Comparison of ENCODE assay signal across 8 mouse cellular contexts in genomic region chr17:55702161-55702820, GRCm38 (mm10). TPM values are rescaled to one million over a fixed set of nuclear protein-coding genes. Genes with fewer than 3 reads are reported as not detected.
DNase-seq lines count a peak whose midpoint lies in the region; ATAC-seq and TF ChIP-seq lines count a peak whose summit lies in the region.

No protein-coding gene starts in this region.

- 57% methylated on average over 3 of the region's 3 CpGs for WGBS in heart, embryonic 12.5 days
- WGBS in kidney, adult 2 months: 60% methylated on average over 3 of the region's 3 CpGs
- 70% methylated on average over 3 of the region's 3 CpGs for WGBS in limb, embryonic 11.5 days

- no peak overlapping the region for H3K4me3 ChIP-seq in heart, embryonic 12.5 days
- H3K4me3 ChIP-seq in kidney, adult 2 months (ENCODE audit: insufficient read depth, low read depth, low read length): no peak overlapping the region
- no peak overlapping the region for H3K4me3 ChIP-seq in limb, embryonic 11.5 days (ENCODE audit: low read depth, low read length)

- no peak overlapping the region for H3K27ac ChIP-seq in heart, embryonic 12.5 days (ENCODE audit: poor library complexity, severe bottlenecking)
- H3K27ac ChIP-seq in kidney, adult 2 months (ENCODE audit: insufficient read depth, low read depth, low read length): no peak overlapping the region
- H3K27ac ChIP-seq in limb, embryonic 11.5 days (replicated peaks; ENCODE audit: low read depth, low read length): no peak overlapping the region

- peaks cover 24% of the 10 kb centered on the region for H3K36me3 ChIP-seq in heart, embryonic 12.5 days
- peaks cover 4% of the 10 kb centered on the region; the same call in 1 of the 2 replicates for H3K36me3 ChIP-seq in kidney, adult 2 months (ENCODE audit: control insufficient read depth, insufficient read depth, low read length)
- no peaks in the 10 kb centered on the region; the same call in 1 of the 2 replicates for H3K36me3 ChIP-seq in limb, embryonic 11.5 days (ENCODE audit: control insufficient read depth, insufficient read depth, low read length)

- no peak overlapping the region for H3K9ac ChIP-seq in heart, embryonic 12.5 days
- no peak overlapping the region for H3K9ac ChIP-seq in limb, embryonic 11.5 days (ENCODE audit: low read length)

- no peak for ATAC-seq in heart, embryonic 12.5 days (ENCODE audit: insufficient number of reproducible peaks, low FRiP score)
- ATAC-seq in limb, embryonic 11.5 days (ENCODE audit: insufficient number of reproducible peaks, low FRiP score, low TSS enrichment, low read depth): no peak

- no peaks in the 10 kb centered on the region for H3K27me3 ChIP-seq in heart, embryonic 12.5 days (replicated peaks)
- H3K27me3 ChIP-seq in kidney, adult 2 months (replicated peaks; ENCODE audit: control insufficient read depth, insufficient read depth, low read length): no peaks in the 10 kb centered on the region
- H3K27me3 ChIP-seq in limb, embryonic 11.5 days (ENCODE audit: control insufficient read depth, insufficient read depth, low read length): no peaks in the 10 kb centered on the region

- no peak for TF ChIP-seq POLR2A in kidney, adult 2 months (IDR thresholded peaks at IDR 0.05; ENCODE audit: low read depth, low read length)

- peak; percentile 58 for TF ChIP-seq CTCF in kidney, adult 2 months (conservative IDR thresholded peaks at IDR 0.05; ENCODE audit: insufficient read depth, insufficient read length, low read depth, low read length)

- no peaks in the 10 kb centered on the region for H3K4me1 ChIP-seq in heart, embryonic 12.5 days (replicated peaks)
- H3K4me1 ChIP-seq in kidney, adult 2 months (ENCODE audit: control insufficient read depth, insufficient read depth, low read length): no peaks in the 10 kb centered on the region
- no peaks in the 10 kb centered on the region for H3K4me1 ChIP-seq in limb, embryonic 11.5 days (ENCODE audit: control insufficient read depth, insufficient read depth, low read length)

- DNase-seq in heart, adult 8-10 months (ENCODE audit: low spot score): peak; percentile 67
- DNase-seq in cerebellum, postnatal 25 days: peak; percentile 71 to 84
- peak; percentile 67 to 81 for DNase-seq in frontal cortex, postnatal 36 days (ENCODE audit: low spot score in 2 of 2)
- peak; percentile 74 for DNase-seq in kidney, adult 2 months
- DNase-seq in limb, embryonic 11.5 days (ENCODE audit: low spot score): peak; percentile 85
- DNase-seq in naive thymus-derived CD4-positive, alpha-beta T cell, adult 2 months (ENCODE audit: low read depth): peak; percentile 87
- DNase-seq in spleen, postnatal 4 days (ENCODE audit: low spot score in 2 of 2): peak; percentile 74 to 89

- no peaks in the 10 kb centered on the region for H3K9me3 ChIP-seq in heart, embryonic 12.5 days (replicated peaks)
- H3K9me3 ChIP-seq in limb, embryonic 11.5 days (ENCODE audit: control insufficient read depth, low read length): no peaks in the 10 kb centered on the region

- H3K4me2 ChIP-seq in heart, embryonic 12.5 days: no peak overlapping the region
- no peak overlapping the region for H3K4me2 ChIP-seq in limb, embryonic 11.5 days (ENCODE audit: low read depth, severe bottlenecking)

RNA-seq across cellular contexts. Expression of gene Pot1b, which starts 10.1 kb away (rescaled TPM):
- 1 to 10 TPM; 2.0 to 3.0 (median 2.3) TPM for total RNA-seq in heart, adult 8-10 months (2022)
- 4.5 and 5.4 TPM in 2 replicates for polyA plus RNA-seq in heart, embryonic 12.5 days (2016; fragmentation: Nextera tagmentation; extraction: Ambion mirVana)
- polyA plus RNA-seq in kidney, adult 2 months (2012; rRNA removed): 1.5 and 2.0 TPM in 2 replicates
- 10.1 and 11.4 TPM in 2 replicates for polyA plus RNA-seq in limb, embryonic 11.5 days (2014; fragmentation: Nextera tagmentation; extraction: Ambion mirVana)

RNA-seq across cellular contexts. Expression of gene Adgre4, which starts 47.5 kb away (rescaled TPM):
- total RNA-seq in heart, adult 8-10 months (2022): 1 to 10 TPM in 1 of 4 experiments, under 1 TPM in 3; 0.31 to 1.3 (median 0.41) TPM
- 0.10 TPM in 1 of 2 replicates, not detected in the other for polyA plus RNA-seq in heart, embryonic 12.5 days (2016; fragmentation: Nextera tagmentation; extraction: Ambion mirVana)
- 0.20 and 0.59 TPM in 2 replicates for polyA plus RNA-seq in kidney, adult 2 months (2012; rRNA removed)
- 0.16 and 0.23 TPM in 2 replicates for polyA plus RNA-seq in limb, embryonic 11.5 days (2014; fragmentation: Nextera tagmentation; extraction: Ambion mirVana)
